Mouse (Mus musculus) bone marrow macrophage, adult 2 months (primary cell): ENCODE data around the gene Gm17359. TPM values are rescaled to one million over a fixed set of nuclear protein-coding genes. Genes with fewer than 3 reads are reported as not detected.

ENCODE experiments used
- H3K27ac ChIP-seq: 2 replicates; pipeline ENCODE4 v1.5.1; 2012; ENCODE audit warnings: low read depth, low read length; ENCODE audit not compliant: insufficient read depth
- H3K4me1 ChIP-seq: 2 replicates; pipeline ENCODE4 v1.6.1; 2012; ENCODE audit warnings: low read length; ENCODE audit not compliant: control insufficient read depth, insufficient read depth
- H3K4me3 ChIP-seq: 2 replicates; pipeline ENCODE4 v1.5.1; 2012; ENCODE audit warnings: mild to moderate bottlenecking, low read length, moderate library complexity; ENCODE audit not compliant: insufficient read depth
- CTCF ChIP-seq: IDR thresholded peaks from 2 replicates; pipeline ENCODE4 v1.5.1; 2012; ENCODE audit warnings: low read depth, mild to moderate bottlenecking, low read length, moderate library complexity
- POLR2A ChIP-seq: IDR thresholded peaks from 2 replicates; pipeline ENCODE4 v1.6.1; 2012; ENCODE audit warnings: mild to moderate bottlenecking, low read depth, low read length, borderline replicate concordance
- polyA plus RNA-seq: library from polyadenylated mRNA; stranded (reverse); fragments of >200 nt; gene quantifications from 2 replicates; pipeline ENCODE4 v1.2.4, GENCODE M21; 2012; ENCODE audit not compliant: missing spikeins, insufficient read depth, insufficient read length

The Gm17359 gene
- polyA plus RNA-seq, 1 experiment: not detected

DNA sequence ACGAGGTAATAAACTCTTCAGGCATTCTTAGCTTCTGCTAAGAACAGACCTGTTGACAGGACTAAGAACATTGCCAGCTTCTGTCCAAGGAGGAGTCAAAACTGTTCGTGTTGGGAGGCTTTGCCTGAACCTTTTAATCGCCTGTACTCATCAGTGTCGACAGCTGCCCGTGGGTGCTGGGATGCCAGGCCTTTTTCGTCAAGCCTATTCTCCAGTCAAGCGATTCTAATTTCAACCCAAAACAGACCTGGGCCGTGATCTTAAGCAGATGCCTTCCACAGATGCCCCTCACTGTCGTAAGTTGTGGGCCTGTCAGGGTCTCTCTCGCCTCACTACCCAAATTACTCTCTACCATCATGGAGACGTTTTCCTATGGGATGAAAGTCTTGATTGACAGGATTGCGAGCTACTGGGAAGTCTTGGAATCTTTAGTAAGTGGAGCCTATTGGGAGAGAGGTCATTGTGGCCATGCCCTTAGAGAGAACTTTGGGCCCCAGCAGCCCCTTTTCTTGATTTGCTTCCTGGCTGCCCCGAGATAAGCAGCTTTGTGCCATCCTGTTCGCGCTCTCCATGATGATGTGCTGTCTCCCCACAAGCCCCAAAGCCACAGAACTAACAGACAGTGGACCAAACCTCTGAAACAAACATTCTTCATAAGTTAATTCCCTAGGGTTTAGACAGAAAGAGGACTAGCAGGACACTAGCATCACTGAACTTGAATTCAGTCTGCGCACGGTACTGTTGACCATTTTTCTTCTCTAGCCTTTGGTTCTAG, 6.7 kb downstream of the Gm17359 start:
- Histone ChIP-seq H3K27ac (no peak overlapping the region), H3K4me3 (no peak overlapping the region), H3K4me1 (no peaks in the 10 kb centered on the region)
- TF ChIP-seq POLR2A (no peak), CTCF (no peak)

DNA sequence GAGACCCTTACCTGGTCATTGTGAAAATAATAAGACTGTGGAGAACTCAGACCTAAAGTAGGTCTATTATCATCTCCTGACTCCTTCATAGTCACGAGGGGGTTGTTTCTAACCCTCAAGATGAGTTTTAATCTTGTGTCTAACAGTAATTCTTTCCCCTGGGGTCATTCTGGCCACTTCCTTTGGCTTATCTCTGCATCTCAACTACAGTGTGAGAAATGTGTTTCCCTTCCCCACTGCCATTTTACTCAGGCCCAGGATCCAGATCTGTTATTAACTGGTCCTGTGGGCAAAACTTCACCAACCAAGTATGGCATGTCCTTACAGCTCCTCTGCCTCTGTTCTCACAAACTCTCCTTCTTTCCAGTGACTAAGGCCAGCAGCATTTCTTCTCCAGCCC, 12.8 kb downstream of the Gm17359 start:
- Histone ChIP-seq H3K4me3 (no peak overlapping the region), H3K4me1 (no peaks in the 10 kb centered on the region), H3K27ac (no peak overlapping the region)
- TF ChIP-seq POLR2A (no peak), CTCF (no peak)

DNA sequence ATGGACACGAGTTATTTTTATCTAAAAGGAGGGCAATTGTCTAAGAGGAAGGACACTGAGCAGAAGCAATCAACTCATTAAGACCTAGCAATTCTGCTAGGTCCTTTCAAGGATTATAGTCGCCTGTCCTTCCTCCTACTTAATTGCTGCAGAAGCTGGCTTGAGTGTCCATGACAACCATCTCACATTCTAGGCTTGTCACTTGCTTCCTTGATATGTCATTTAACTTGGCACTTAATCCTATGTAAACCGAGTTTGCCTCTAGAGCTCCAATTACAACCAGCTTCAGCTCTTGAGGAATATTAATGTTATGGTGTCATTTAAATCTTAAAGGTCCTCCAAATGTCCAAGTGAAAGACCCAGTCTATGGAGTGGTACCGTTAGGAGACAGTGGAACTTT, 22.3 kb downstream of the Gm17359 start:
- TF ChIP-seq CTCF (no peak), POLR2A (no peak)
- no peak overlapping the region for H3K4me3 ChIP-seq
- peaks cover 12% of the 10 kb centered on the region for H3K4me1 ChIP-seq
- H3K27ac ChIP-seq: no peak overlapping the region

GRCm38 (mm10) chr3:79360317-79361101, 24.0 kb downstream of the Gm17359 start:
- Histone ChIP-seq H3K27ac (no peak overlapping the region), H3K4me1 (peaks cover 12% of the 10 kb centered on the region), H3K4me3 (no peak overlapping the region)
- no peak for TF ChIP-seq CTCF
- TF ChIP-seq POLR2A: no peak

- Histone ChIP-seq H3K27ac (no peak overlapping the region), H3K4me3 (no peak overlapping the region), H3K4me1 (peaks cover under 1% of the 10 kb centered on the region; the same call in 1 of the 2 replicates)
- TF ChIP-seq POLR2A (no peak), CTCF (no peak)
Measured at GRCm38 (mm10) chr3:79366098-79366497, 29.6 kb downstream of the Gm17359 start.

DNA sequence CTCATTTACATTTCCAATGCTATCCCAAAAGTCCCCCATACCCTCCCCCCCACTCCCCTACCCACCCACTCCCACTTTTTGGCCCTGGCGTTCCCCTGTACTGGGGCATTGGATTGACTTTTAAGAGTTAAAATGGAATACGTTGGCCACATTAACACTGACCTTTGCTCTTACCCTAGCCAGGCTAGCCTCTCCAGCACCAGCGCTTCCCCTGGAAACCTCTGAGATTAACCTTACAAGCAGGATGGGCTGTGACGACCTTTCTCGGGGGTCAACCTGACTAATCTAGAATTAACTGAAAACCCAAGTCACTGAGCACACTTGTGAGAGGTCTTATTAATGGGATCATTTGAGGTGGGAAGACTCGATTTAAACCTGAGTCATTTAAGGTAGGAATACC, 31.8 kb downstream of the Gm17359 start:
- TF ChIP-seq POLR2A: no peak
- no peak for TF ChIP-seq CTCF
- H3K4me3 ChIP-seq: no peak overlapping the region
- H3K27ac ChIP-seq: no peak overlapping the region
- no peaks in the 10 kb centered on the region for H3K4me1 ChIP-seq

GRCm38 (mm10) chr3:79370385-79370929, 34.0 kb downstream of the Gm17359 start:
- Histone ChIP-seq H3K4me1 (no peaks in the 10 kb centered on the region), H3K27ac (no peak overlapping the region), H3K4me3 (no peak overlapping the region)
- no peak for TF ChIP-seq POLR2A
- no peak for TF ChIP-seq CTCF

GRCm38 (mm10) chr3:79371506-79372195, 35.2 kb downstream of the Gm17359 start:
- Histone ChIP-seq H3K4me3 (no peak overlapping the region), H3K27ac (no peak overlapping the region), H3K4me1 (no peaks in the 10 kb centered on the region)
- TF ChIP-seq CTCF (no peak), POLR2A (no peak)

GRCm38 (mm10) chr3:79373930-79374329, 37.5 kb downstream of the Gm17359 start:
- H3K4me3 ChIP-seq: no peak overlapping the region
- H3K4me1 ChIP-seq: no peaks in the 10 kb centered on the region
- TF ChIP-seq CTCF: no peak
- no peak for TF ChIP-seq POLR2A
- no peak overlapping the region for H3K27ac ChIP-seq

GRCm38 (mm10) chr3:79378086-79378485, 41.6 kb downstream of the Gm17359 start:
- H3K4me1 ChIP-seq: no peaks in the 10 kb centered on the region
- TF ChIP-seq CTCF (no peak), POLR2A (no peak)
- no peak overlapping the region for H3K4me3 ChIP-seq
- no peak overlapping the region for H3K27ac ChIP-seq
